Mouse (Mus musculus): ENCODE data around the gene Sctr.

Sctr gene

GRCm38 (mm10) chr1:120071133-120071532 is 64.4 kb downstream of the Sctr start:
- DNase-seq (ENCODE audit: low spot score) = no peak

- no peak for DNase-seq (ENCODE audit: low spot score)
These were observed 66.2 kb downstream of the Sctr start for GRCm38 (mm10) chr1:120072900-120073299.

DNA sequence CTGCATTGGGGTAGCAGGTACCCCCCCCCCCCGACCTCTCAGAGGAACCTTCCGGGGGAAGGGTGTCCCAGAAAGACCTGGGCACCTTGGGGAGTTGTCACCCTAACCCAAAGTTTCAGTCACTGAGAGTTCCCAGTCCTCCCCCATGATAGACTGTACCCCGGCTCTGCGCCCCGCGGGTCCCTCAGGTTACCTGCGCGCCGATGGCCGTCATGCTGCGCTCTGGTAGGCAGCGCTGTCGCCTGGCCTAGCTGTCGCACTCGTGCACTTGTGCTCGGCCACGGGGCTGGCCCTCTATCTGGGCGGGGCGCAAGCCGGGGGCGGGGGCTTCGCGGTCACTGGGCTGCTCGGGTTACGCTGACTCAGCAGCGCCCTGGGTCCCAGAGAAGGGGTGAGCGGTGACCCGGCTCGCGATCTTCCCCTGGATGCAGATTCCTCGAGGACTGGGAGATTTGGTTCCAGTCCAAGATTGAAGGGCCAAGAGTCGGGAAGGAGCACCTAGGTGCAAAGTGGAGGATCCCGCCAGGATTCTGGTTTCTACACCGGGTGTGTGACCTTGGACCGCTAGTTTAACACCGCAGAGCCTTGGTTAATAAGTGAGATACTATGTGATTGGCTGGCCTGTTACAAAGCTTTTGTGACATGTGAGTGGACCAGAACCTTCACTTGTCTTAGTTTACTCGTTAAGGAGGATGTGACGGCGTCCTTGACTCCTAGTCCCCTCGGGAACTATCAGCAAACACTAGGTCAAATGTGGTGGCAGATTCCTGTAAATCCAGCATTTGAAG is 67.0 kb downstream of the Sctr start, which contains the start of gene Tmem37:
Gene Tmem37, minus strand, starts transcription at position 556 of the 788 bp plus-strand sequence.
- no peak for DNase-seq (ENCODE audit: low spot score)

DNA sequence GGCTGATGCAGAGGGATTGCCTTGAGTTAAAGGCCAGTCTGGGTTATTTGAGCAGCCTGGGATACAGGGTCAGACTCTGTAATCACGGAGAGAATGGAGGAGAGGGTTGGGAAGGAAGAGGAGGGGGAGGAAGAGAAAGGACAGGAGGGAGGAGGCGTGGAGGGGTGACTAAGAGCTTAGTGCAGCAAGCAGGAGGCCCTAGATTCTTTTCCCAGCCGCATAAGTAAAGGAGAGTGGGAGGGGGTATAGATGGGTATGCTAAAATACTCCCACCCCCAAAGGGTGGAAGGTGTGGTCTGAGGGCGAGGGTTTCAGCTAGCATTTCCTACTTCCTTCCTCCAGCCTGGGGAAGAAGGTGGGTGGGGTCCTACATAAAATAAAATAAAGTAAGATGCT is 67.6 kb downstream of the Sctr start:
- no peak for DNase-seq (ENCODE audit: low spot score)

- no peak for DNase-seq (ENCODE audit: low spot score)
These were observed 68.2 kb downstream of the Sctr start for GRCm38 (mm10) chr1:120074931-120075330.

DNA sequence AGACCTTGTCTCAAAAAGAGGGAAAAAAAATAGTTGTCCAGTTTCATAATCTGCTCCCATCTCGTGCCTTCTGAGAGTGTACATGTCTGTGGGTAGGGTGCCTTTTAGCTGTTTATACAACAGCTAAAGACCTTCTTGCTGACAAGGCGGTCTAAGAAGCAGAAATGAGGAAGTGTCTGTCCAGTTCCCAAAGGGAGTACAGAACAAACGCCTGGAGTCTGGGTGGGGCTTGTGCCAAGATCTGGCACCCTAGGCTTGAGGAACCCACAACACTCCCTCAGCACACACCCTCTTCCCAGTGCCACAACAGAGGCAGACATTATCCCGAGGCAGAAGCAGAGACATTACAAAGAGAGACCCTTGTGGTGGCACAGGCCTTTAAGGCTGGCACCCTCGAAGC is 68.8 kb downstream of the Sctr start:
- DNase-seq (ENCODE audit: low spot score) = no peak

DNA sequence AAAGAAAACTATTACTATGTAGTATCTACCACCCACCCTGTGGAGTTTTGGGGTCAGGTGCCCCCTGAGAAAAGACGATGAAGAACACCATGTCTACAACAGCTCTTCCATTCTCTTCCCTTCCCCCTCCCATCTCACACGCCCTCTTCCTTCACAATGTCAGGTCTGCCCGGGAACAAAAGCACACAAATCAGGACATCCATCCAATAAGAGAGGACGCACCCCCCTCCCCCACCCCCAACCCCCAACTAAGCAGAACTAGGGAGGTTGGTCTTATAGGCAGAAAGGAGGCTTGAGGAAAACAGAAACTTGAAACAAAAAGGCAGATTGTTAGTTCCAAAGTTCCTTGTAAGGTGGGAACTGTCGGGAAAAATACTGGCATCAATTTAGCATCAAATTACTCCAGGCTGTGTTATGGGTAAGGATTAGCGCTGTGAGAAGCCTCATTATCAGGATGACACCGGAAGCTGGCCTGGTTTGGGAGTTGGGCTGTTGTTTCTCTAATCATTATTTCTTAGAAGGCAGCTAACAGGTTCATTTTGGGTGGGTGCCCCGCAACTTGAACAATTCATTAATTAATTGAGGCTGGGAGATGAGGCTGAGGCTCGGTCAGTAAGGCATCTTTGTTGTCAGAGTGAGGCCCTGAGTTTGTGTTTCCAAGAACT is 71.2 kb downstream of the Sctr start:
- DNase-seq (ENCODE audit: low spot score) = no peak

DNA sequence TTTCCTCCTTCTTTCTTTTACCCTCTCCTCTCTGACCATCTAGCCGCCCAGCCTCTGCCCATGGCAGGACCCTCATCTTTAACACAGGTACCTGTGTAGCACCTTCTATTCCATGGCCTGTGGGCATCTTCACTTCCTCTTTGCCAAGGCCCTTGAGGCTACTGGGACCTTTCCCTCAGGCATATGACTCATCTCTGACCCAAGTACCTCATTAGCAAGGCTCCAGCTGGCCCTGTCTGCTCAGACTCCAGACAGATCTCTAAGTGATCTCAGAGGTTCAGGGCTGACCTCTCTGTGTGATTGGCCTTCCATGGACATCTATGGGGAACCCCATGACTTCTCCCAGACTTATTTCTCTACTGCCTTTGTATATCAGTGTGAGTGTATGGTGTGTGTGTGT is 73.9 kb downstream of the Sctr start:
- no peak for DNase-seq (ENCODE audit: low spot score)

- no peak for DNase-seq (ENCODE audit: low spot score)
These were observed 76.4 kb downstream of the Sctr start for GRCm38 (mm10) chr1:120082957-120083585.

DNA sequence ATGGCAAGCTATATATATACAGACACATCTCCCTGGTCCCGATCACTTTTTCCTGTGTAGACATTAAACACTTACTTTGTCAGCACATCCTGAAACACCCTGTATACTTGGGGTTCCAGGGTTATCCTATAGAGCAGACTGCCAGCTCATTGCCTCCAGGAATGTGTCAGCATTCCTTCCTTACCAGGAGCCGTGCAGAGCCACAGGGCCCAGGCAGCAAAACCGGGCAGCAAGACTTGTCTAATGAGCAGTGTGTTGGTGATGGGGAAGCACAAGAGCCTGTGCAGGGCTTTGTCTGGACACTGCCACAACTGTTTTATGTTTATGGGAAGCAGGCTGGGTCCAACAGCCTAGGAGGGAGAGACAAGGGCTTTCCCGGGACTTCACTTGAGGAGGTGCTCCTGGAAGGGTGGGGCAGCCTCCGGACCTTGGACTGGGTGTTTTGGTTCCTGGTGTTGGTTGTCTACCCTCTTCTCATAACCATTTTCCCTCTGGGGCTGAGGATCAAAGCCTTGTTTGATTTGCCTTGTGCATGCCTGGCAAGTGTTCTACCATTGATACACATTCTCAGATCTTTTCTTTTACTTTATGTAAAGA is 77.3 kb downstream of the Sctr start:
- DNase-seq (ENCODE audit: low spot score) = no peak

- DNase-seq (ENCODE audit: low spot score) = no peak
These were observed 79.0 kb downstream of the Sctr start for GRCm38 (mm10) chr1:120085696-120086095.

DNA sequence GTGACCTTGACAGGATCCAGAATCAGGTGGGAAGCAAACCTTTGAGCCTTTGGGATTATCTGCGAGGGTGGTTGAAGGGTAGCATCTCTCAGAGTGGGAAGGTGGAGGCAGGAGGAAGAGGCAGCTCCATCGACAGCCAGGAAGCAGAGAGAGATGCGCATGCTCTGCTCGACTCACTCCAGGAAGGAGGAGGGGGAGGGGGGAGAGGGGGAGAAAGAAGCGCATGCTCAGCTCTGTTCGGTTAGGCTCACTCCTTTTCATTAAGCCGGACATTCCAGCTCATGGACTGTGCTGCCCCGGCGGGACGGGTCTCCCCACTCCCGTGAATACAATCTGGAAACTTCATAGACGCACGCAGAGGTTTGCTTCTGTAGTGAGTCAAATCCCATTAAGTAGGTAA is 80.0 kb downstream of the Sctr start:
- DNase-seq (ENCODE audit: low spot score) = no peak

DNA sequence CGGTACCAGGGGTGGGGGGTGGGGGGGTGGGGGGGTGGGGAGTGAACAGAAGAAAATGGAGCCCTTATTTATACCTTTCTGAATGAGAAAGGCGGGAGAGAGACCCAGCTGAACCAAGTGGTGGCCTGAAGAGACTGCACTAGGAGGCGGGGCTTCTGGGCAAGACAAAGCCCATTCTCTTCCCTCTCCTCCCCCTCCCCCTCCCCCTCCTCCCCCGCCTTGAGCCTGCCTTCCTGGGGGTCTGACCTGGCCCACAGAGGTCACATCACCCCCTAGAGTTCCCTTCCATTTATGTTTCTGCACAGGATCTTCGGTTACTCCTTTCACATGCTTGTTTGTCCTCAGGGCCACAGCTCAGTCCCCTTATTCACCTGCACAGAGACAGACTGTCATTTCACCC is 82.5 kb downstream of the Sctr start:
- DNase-seq (ENCODE audit: low spot score) = no peak

DNA sequence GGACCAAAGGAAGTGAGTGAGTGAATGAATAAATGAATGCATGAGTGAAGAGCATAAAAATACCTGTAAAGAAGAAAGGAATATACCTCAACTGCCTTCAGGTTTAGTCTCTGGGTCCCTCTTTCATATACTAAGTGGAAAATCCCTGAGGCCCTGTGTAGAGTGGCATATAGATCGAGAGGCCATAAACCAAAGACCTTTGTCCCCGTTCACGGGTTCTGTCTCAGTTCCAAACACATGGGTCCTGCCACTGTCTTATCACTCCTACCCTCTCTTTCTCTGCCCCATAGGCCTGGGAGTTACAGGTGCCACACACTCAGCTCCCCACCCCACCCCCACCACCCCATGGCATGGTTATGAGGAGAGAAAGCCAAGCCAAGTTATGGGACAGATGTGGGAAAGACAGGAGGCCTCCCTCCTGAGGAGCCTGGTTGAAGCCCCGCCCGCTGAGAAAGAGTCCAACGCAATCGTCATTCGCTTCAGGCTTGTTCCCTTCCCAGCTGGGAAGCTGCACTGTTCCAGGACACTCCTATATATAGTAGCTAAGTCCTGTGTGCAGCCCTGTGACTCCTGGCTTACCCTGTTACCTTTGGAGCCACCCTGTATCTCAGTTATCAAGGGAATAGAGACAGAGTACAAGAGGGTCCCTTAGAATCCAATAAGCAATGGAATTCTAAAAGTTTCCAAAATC is 84.3 kb downstream of the Sctr start:
- no peak for DNase-seq (ENCODE audit: low spot score)

GRCm38 (mm10) chr1:120093482-120094134 is 86.9 kb downstream of the Sctr start:
- DNase-seq (ENCODE audit: low spot score) = peak; percentile 80

DNA sequence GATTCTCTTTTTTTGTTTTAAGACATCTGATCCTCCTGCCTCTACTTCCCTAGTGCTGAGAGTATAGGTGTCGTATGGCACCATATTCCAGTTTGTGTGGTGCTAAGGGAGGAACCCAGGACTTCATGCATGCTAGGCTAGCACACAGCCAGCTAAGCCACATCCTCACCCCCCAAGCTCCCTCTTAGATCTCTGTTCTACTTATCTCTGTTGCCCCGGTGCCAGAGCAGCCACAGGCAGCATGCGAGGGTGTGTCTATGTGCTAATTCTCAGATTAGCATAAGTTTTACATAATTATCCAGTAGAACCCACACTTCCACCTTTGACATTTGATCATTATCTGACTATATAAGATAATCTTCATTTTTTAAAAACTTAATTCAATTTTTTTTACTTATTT is 88.2 kb downstream of the Sctr start:
- no peak for DNase-seq (ENCODE audit: low spot score)

DNA sequence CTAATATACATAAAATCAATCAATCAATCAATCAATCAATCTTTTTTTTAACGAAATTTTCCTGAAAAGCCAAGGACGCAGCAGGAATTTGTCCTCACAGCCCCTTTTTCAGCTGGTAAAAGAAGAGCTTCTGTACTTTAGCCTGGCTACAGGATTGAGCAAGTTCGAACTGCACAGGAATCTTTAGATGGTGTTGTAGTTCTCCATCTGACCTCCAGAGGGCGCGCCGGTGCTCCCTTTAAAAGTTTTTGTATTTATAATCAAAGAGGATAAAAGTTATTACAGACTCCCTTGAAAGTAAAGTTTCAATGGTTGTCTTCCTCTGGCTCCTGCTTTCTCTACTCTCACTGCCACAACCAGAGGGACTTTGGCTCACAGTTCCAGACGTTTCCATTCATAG is 91.6 kb downstream of the Sctr start:
- peak; percentile 40 for DNase-seq (ENCODE audit: low spot score)

GRCm38 (mm10) chr1:120099483-120099882 is 92.8 kb downstream of the Sctr start:
- DNase-seq (ENCODE audit: low spot score) = peak; percentile 26

- DNase-seq (ENCODE audit: low spot score) = no peak
These were observed 93.9 kb downstream of the Sctr start for GRCm38 (mm10) chr1:120100456-120101226.

- no peak for DNase-seq (ENCODE audit: low spot score)
These were observed 94.5 kb downstream of the Sctr start for GRCm38 (mm10) chr1:120101227-120101609.

- no peak for DNase-seq (ENCODE audit: low spot score)
These were observed 98.9 kb downstream of the Sctr start for GRCm38 (mm10) chr1:120105556-120105959.
